Mouse (Mus musculus) testis, adult 2 months (tissue): Measurements from ENCODE around the gene Cadps.

ENCODE experiments used
- CTCF ChIP-seq: fragments of 200-500 bp; IDR thresholded peaks from 2 replicates; pipeline ENCODE4 v1.5.1; 2012; ENCODE audit warnings: low read depth, mild to moderate bottlenecking, inconsistent platforms, low read length, moderate library complexity; ENCODE audit not compliant: control insufficient read depth, insufficient read depth, insufficient replicate concordance
- POLR2A ChIP-seq: fragments of 200-500 bp; IDR thresholded peaks from 2 replicates; pipeline ENCODE4 v1.6.1; 2012; ENCODE audit warnings: low read depth, mild to moderate bottlenecking, inconsistent platforms, low read length, moderate library complexity; ENCODE audit not compliant: control insufficient read depth

DNA sequence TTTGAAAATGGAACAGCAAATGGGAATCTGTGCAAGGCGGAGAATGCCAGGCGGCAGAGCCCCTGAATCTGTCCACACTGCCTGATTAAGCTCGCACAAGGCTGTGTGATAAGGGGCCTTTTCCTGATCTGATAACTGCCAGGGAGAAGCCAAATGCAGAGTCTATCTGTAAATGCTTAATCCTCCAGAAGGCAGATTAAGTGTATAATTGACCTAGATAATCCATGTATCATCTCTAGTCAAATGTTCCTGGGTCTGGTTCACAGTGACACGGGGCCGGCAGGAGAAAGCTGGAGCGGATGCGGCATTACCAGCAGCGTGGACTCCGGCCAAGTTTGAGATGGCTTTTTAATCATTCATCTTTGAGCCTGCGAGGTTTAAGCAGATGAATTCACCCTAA lies 416.3 kb downstream of the Cadps start:
- no peak for TF ChIP-seq CTCF
- TF ChIP-seq POLR2A, result no peak
